Mouse (Mus musculus): Measurements from ENCODE around the gene Adprhl1. TPM values are rescaled to one million over a fixed set of nuclear protein-coding genes. Genes with fewer than 3 reads are reported as not detected.

Gene Adprhl1
- polyA plus RNA-seq, 1 experiment: 0.29 TPM

- TF ChIP-seq POLR2A (IDR thresholded peaks at IDR 0.05; ENCODE audit: borderline replicate concordance, extremely low read depth, insufficient read depth, insufficient read length, poor library complexity, severe bottlenecking) (no peak), CTCF (IDR thresholded peaks at IDR 0.05; ENCODE audit: borderline replicate concordance, extremely low read depth, insufficient read depth, insufficient read length) (no peak)
- no peak for DNase-seq (ENCODE audit: low read depth)
Observed at GRCm38 (mm10) chr8:13267566-13267965, 13.6 kb upstream of the Adprhl1 start.

- no peak for DNase-seq (ENCODE audit: low read depth)
- TF ChIP-seq POLR2A (IDR thresholded peaks at IDR 0.05; ENCODE audit: borderline replicate concordance, extremely low read depth, insufficient read depth, insufficient read length, poor library complexity, severe bottlenecking): no peak
- TF ChIP-seq CTCF (IDR thresholded peaks at IDR 0.05; ENCODE audit: borderline replicate concordance, extremely low read depth, insufficient read depth, insufficient read length): no peak
Observed at GRCm38 (mm10) chr8:13263376-13263775, 9.4 kb upstream of the Adprhl1 start.

GRCm38 (mm10) chr8:13253413-13253812, 549 bp downstream of the Adprhl1 start:
- TF ChIP-seq CTCF (IDR thresholded peaks at IDR 0.05; ENCODE audit: borderline replicate concordance, extremely low read depth, insufficient read depth, insufficient read length) (no peak), POLR2A (IDR thresholded peaks at IDR 0.05; ENCODE audit: borderline replicate concordance, extremely low read depth, insufficient read depth, insufficient read length, poor library complexity, severe bottlenecking) (no peak)
- DNase-seq (ENCODE audit: low read depth): no peak

- DNase-seq (ENCODE audit: low read depth): no peak
- TF ChIP-seq POLR2A (IDR thresholded peaks at IDR 0.05; ENCODE audit: borderline replicate concordance, extremely low read depth, insufficient read depth, insufficient read length, poor library complexity, severe bottlenecking): no peak
- TF ChIP-seq CTCF (IDR thresholded peaks at IDR 0.05; ENCODE audit: borderline replicate concordance, extremely low read depth, insufficient read depth, insufficient read length): no peak
Observed at GRCm38 (mm10) chr8:13252837-13253236, 1.1 kb downstream of the Adprhl1 start.

GRCm38 (mm10) chr8:13244343-13244880, 9.6 kb downstream of the Adprhl1 start:
- no peak for TF ChIP-seq POLR2A (IDR thresholded peaks at IDR 0.05; ENCODE audit: borderline replicate concordance, extremely low read depth, insufficient read depth, insufficient read length, poor library complexity, severe bottlenecking)
- TF ChIP-seq CTCF (IDR thresholded peaks at IDR 0.05; ENCODE audit: borderline replicate concordance, extremely low read depth, insufficient read depth, insufficient read length): no peak
- no peak for DNase-seq (ENCODE audit: low read depth)

- TF ChIP-seq POLR2A (IDR thresholded peaks at IDR 0.05; ENCODE audit: borderline replicate concordance, extremely low read depth, insufficient read depth, insufficient read length, poor library complexity, severe bottlenecking) (no peak), CTCF (IDR thresholded peaks at IDR 0.05; ENCODE audit: borderline replicate concordance, extremely low read depth, insufficient read depth, insufficient read length) (no peak)
- DNase-seq (ENCODE audit: low read depth): no peak
Observed at GRCm38 (mm10) chr8:13242985-13243870, 10.7 kb downstream of the Adprhl1 start.

GRCm38 (mm10) chr8:13240691-13241090, 13.3 kb downstream of the Adprhl1 start:
- DNase-seq (ENCODE audit: low read depth): no peak
- TF ChIP-seq CTCF (IDR thresholded peaks at IDR 0.05; ENCODE audit: borderline replicate concordance, extremely low read depth, insufficient read depth, insufficient read length) (no peak), POLR2A (IDR thresholded peaks at IDR 0.05; ENCODE audit: borderline replicate concordance, extremely low read depth, insufficient read depth, insufficient read length, poor library complexity, severe bottlenecking) (no peak)

- TF ChIP-seq CTCF (IDR thresholded peaks at IDR 0.05; ENCODE audit: borderline replicate concordance, extremely low read depth, insufficient read depth, insufficient read length) (no peak), POLR2A (IDR thresholded peaks at IDR 0.05; ENCODE audit: borderline replicate concordance, extremely low read depth, insufficient read depth, insufficient read length, poor library complexity, severe bottlenecking) (no peak)
- DNase-seq (ENCODE audit: low read depth): no peak
Observed at GRCm38 (mm10) chr8:13240055-13240454, 13.9 kb downstream of the Adprhl1 start.

- DNase-seq (ENCODE audit: low read depth): no peak
- TF ChIP-seq POLR2A (IDR thresholded peaks at IDR 0.05; ENCODE audit: borderline replicate concordance, extremely low read depth, insufficient read depth, insufficient read length, poor library complexity, severe bottlenecking): no peak
- no peak for TF ChIP-seq CTCF (IDR thresholded peaks at IDR 0.05; ENCODE audit: borderline replicate concordance, extremely low read depth, insufficient read depth, insufficient read length)
Observed at GRCm38 (mm10) chr8:13234803-13235202, 19.2 kb downstream of the Adprhl1 start.

GRCm38 (mm10) chr8:13230471-13230870, 23.5 kb downstream of the Adprhl1 start:
- DNase-seq (ENCODE audit: low read depth): no peak

GRCm38 (mm10) chr8:13229802-13230201, 24.2 kb downstream of the Adprhl1 start:
- no peak for TF ChIP-seq CTCF (IDR thresholded peaks at IDR 0.05; ENCODE audit: borderline replicate concordance, extremely low read depth, insufficient read depth, insufficient read length)
- TF ChIP-seq POLR2A (IDR thresholded peaks at IDR 0.05; ENCODE audit: borderline replicate concordance, extremely low read depth, insufficient read depth, insufficient read length, poor library complexity, severe bottlenecking): no peak
- DNase-seq (ENCODE audit: low read depth): no peak

More at GRCm38 (mm10) chr8:13230471-13230870, 23.5 kb downstream of the Adprhl1 start:
- TF ChIP-seq POLR2A (IDR thresholded peaks at IDR 0.05; ENCODE audit: borderline replicate concordance, extremely low read depth, insufficient read depth, insufficient read length, poor library complexity, severe bottlenecking) (no peak), CTCF (IDR thresholded peaks at IDR 0.05; ENCODE audit: borderline replicate concordance, extremely low read depth, insufficient read depth, insufficient read length) (no peak)
